Mouse (Mus musculus): ENCODE data around the gene Vsx2. TPM values are rescaled to one million over a fixed set of nuclear protein-coding genes. Genes with fewer than 3 reads are reported as not detected.
"Not testable (repeated sequence)": the region's sequence is repeated elsewhere in the genome, so short reads cannot be mapped to it uniquely, and the experiment has no call there.

The Vsx2 gene
- not detected in 2 replicates for total RNA-seq (2017)

DNA sequence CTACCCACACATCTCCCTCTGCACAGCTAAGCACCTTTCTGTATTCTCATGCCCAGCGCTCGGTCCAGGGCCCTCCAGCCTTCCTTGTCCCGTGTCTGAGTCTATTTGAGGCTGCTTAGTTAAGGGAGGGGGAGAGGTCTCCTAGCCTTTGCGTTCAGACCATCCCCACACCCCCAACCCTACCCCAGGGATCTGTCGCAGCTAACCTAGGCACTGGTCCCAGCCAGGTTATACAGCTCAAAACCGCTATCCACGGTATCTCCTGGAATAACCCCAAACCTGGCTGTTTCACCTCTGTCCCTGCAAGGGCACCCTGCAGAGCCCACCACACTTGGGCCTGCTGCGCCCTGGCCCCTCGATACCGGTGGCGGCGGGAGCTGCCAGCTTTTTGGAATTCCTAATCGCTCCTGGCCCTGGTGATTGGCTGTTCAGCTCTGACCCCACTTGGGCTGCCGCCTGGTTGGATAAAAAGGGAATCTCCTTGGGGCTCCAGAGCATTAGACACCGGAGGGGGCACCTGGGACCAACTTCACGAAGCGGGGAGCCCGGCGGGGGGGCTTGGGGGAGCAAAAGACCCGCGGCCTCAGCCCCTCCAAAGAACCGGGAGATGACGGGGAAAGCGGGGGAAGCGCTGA lies at the start of gene Vsx2:
Gene Vsx2, plus strand, starts transcription at position 427 of the 635 bp plus-strand sequence.
- no peak for ATAC-seq (replicated peaks in 1 of 2; ENCODE audit: insufficient read depth in 1 of 2, low FRiP score in 2 of 2, low TSS enrichment in 1 of 2, low read depth in 1 of 2, poor library complexity in 2 of 2, severe bottlenecking in 2 of 2)

DNA sequence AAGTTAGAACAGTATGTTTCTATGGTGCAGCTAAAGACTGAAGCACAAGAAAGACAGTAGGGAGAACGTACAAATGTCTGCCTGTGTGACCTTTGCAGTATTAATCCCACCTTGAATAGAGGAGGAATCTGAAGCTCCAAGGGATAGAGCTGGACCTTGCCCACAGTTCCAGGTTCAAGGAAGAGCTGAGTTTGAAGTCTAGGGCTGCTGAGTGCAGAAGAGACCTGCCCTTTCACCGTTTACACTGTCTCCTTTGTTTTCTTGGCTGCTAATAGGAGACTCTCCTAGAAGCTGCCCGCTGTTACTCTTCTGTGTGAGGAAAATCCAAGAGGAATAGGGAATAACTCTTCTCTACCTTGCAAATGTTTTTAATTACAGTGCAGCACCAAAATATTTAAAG lies 45.8 kb upstream of the Vsx2 start:
- ATAC-seq (replicated peaks in 1 of 2; ENCODE audit: insufficient read depth in 1 of 2, low FRiP score in 2 of 2, low TSS enrichment in 1 of 2, low read depth in 1 of 2, poor library complexity in 2 of 2, severe bottlenecking in 2 of 2) = no peak

DNA sequence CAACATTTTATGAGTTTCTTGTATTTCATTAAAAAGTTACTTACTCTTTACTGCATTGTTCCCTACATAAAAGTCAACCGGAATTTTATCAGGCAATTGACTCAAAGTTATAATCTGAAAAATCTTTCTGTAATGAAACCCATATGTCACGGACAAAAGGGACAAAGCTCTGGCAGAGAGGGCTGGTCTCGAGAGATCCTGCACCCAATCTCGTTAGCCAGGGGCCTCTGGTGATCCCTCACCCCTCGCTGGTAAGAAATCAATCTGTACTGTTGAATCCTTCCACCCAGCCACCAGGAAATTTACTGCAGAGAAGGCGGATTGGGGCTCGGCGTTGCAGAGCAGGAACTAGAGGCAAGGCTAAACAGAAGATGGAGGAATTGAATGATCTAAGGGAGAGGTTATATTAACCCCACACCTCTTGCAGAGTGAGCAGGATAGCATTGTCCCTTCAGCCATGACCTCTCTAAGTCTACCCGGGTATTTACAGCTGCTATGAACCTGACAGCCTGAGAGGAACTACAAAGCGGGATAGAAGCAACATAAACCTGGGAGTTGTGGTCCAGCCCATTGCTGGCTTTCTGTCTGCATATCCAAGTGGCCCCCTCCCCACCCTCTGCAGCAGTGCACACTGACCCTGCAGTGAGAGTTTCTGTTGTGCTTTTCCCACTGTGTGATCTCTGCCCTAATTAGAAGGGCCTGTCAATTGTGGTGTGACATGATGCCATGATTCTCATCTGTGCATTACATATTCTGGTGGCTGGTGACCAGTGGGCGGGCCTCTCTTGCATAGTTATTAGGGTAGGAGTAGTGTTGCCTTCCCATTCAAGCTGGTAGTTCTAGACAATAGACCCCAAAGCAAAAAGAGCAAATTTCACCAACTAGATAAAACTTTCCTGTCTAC lies 45.2 kb upstream of the Vsx2 start:
- no peak for ATAC-seq (replicated peaks in 1 of 2; ENCODE audit: insufficient read depth in 1 of 2, low FRiP score in 2 of 2, low TSS enrichment in 1 of 2, low read depth in 1 of 2, poor library complexity in 2 of 2, severe bottlenecking in 2 of 2)

DNA sequence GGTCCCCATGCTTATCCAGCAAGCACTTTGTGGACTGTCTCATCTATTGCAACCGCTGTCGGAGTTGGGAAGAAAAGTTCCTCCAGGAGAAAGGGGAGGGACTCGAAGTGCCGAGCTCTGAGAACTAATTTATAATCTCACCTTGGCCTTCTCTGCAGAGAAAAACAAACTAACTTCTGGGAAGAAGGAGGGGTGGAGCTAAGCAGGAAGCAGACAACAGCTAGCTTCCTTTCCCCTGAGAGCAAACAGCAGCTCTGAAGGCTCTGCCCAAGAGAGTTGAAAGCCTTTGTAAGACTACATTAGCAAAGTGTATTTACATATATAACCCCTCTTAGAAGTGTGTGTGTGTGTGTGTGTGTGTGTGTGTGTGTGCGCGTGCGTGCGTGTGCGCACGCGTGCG lies 44.1 kb upstream of the Vsx2 start:
- ATAC-seq (replicated peaks in 1 of 2; ENCODE audit: insufficient read depth in 1 of 2, low FRiP score in 2 of 2, low TSS enrichment in 1 of 2, low read depth in 1 of 2, poor library complexity in 2 of 2, severe bottlenecking in 2 of 2) = no peak; a peak in 1 of 4 replicates

DNA sequence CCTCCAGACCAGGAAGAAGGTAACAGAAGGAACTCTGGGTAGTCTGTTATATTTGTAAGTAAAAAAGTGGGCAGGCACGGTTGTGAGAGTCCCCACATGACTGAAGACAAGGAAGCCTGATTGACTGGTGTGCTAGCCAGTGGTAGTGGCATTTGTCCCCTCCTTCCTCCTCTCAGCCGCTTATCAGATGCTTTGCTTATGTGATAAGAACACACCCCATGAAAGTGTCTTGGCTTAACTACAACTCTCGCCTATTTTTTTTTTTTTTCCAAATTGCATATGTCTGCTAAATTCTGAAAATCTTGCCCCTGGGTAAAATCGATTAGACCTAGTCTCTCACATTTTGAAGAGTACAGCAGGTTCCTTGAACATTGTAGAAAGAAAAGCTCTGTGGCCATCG lies 39.1 kb upstream of the Vsx2 start:
- ATAC-seq (replicated peaks in 1 of 2; ENCODE audit: insufficient read depth in 1 of 2, low FRiP score in 2 of 2, low TSS enrichment in 1 of 2, low read depth in 1 of 2, poor library complexity in 2 of 2, severe bottlenecking in 2 of 2) = no peak

DNA sequence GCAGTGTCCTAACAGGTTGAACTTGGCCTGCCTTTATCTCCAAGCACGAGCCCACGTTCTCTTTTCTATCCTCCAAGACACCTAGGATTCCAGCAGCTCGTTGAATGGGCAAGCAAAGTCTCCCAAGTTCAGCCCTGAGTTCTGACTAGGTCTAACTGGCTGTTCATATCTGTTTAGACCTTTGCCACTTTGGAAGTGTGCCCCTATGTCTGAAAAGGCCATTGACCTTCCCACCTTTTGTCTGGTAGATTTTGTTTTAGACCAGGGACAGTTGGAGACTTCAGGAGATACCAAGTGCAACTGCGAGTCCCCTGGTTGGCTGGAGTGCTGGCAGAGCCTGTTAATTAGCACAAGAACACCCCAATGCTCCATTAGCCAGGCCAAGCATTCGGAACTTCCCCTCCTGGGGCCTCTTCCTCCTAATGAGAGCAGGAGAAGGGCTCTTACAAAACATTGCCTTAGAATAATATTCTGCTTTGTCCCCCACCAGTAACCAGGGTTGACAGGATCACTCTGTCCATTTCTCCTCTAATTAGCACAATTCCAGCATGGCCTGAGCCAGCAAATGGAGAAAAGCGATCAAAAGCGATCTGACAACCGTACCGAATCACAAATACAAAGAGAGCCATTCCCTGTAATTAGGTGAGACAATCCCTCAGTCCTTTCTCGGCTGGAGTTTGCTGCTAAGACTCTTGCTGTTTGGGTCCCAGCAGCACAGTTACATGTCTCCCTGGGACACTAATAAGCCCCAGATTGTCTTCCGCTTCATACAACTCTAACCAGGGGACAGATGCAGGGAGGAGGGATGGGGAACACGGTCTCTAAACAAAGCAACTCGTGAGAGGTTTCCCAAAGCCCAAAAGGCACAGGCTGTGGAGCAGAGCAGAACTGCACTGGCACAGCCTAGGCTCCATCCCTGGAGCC lies 37.4 kb upstream of the Vsx2 start:
- ATAC-seq (replicated peaks in 1 of 2; ENCODE audit: insufficient read depth in 1 of 2, low FRiP score in 2 of 2, low TSS enrichment in 1 of 2, low read depth in 1 of 2, poor library complexity in 2 of 2, severe bottlenecking in 2 of 2) = no peak

DNA sequence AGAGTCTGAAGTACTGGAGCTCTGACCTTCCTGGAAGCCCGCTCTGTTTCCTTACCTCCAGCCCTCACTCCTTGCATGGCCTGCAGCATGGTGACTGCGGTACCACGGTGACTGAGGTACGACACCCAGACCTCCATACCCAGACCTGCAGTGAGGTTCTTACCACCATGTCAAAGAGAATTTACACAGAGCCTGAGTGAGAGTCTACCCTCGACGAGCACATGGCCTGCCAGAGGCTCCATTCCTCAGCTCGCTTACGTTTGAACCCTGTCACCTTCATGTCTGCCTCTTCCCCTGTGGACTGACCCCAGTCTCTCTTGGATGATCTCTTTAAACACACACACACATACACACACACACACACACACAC lies 36.7 kb upstream of the Vsx2 start:
- ATAC-seq (replicated peaks in 1 of 2; ENCODE audit: insufficient read depth in 1 of 2, low FRiP score in 2 of 2, low TSS enrichment in 1 of 2, low read depth in 1 of 2, poor library complexity in 2 of 2, severe bottlenecking in 2 of 2) = no peak

DNA sequence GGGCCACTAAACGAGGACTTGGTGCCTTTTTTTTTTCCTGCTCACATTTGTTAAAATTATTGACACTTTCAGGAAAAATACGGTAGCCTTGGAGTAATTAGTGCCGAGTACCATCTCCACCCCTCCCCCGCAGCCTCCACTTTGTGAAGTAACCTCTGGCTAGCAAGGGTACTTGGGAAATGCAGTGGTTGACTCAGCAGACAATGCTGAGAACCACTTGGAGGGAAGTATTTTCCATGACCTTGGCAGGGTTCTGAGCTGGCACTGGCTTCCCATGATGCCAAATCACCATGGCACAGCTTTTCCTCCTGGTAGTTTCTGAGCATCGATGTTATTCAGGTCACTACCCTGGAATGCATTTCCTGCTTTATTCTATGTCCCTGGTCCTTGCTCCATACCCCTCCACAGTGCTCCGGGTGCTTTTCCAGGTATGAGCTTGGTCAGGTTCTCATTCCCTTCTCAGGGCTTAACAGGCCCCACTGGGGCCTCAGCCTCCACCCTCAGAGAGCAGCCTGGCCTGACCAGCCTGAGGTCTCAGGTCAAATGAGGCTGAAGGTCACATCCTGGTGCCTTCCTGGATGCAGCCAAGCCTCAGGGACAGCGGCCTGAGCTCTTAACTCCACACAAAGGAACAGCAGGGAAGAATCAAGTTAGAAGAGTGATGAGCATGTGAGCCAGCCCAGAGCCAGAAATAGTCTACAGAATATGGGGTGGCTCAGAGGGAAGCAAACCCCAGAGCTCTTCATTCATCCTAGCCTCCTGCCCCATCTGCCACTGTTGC lies 35.7 kb upstream of the Vsx2 start:
- no peak for ATAC-seq (replicated peaks in 1 of 2; ENCODE audit: insufficient read depth in 1 of 2, low FRiP score in 2 of 2, low TSS enrichment in 1 of 2, low read depth in 1 of 2, poor library complexity in 2 of 2, severe bottlenecking in 2 of 2)

DNA sequence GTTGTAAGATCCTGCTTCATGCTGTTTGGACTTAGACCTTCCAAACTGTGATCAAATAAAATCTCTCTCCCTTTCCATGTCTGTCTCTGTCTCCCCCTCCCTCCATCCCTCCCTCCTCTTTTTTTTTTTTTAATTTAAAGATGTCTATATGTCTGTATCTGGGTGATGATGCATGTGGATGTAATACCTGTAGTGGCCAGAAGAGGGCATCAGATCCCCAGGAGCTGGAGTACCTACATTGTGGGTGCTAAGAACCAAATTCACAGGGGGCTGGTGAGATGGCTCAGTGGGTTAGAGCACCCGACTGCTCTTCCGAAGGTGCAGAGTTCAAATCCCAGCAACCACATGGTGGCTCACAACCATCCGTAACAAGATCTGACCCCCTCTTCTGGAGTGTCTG lies 30.0 kb upstream of the Vsx2 start:
- not testable (repeated sequence) for ATAC-seq (replicated peaks in 1 of 2; ENCODE audit: insufficient read depth in 1 of 2, low FRiP score in 2 of 2, low TSS enrichment in 1 of 2, low read depth in 1 of 2, poor library complexity in 2 of 2, severe bottlenecking in 2 of 2)

DNA sequence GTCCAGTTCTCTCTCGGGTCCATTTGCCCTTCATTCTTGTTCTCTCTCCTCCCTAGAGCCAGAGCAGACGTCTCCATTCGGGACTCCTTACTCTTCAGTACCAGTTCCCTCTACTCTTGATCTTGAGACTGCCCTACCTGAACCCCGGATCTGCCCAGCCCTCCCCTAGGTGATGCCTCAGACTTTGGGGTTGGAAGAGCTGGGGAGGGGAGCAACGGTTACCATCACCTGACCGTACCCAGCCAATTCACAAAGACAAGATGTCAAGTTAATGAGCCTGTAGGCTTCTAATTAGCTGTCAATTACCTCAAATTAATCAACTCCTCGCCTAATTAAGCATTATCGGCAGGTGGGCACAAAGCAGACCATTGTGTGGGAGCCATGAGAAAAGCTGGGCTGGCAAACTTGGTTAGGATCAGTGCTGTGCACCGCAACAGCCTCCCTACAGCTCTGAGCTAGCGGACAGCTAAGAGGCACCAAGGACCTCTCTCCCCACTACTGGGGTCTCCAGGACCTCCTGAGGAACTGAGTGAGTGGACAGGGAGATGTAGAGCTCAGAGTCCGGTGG lies 28.1 kb upstream of the Vsx2 start:
- no peak for ATAC-seq (replicated peaks in 1 of 2; ENCODE audit: insufficient read depth in 1 of 2, low FRiP score in 2 of 2, low TSS enrichment in 1 of 2, low read depth in 1 of 2, poor library complexity in 2 of 2, severe bottlenecking in 2 of 2)

DNA sequence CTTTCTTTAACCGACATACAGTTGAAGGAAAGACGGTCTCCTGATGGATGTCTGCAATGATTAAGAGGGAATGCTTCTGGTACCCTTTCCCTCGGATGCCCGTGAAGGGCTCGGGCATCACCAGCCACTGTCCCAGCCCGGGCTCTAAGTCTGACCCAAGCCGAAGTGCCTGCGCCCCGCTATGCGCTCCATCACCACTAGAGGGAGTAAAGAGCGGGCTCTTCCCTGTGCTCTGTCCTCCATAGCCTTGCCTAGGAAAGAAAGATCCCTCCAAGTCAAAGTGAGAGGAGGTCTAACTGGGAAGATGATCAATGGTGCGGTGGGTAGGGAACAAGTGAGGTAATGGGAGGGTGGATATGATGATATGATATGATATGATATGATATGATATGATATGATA lies 23.5 kb upstream of the Vsx2 start:
- ATAC-seq (replicated peaks in 1 of 2; ENCODE audit: insufficient read depth in 1 of 2, low FRiP score in 2 of 2, low TSS enrichment in 1 of 2, low read depth in 1 of 2, poor library complexity in 2 of 2, severe bottlenecking in 2 of 2) = peak; percentile 56 to 80; a peak in 2 of 4 replicates

DNA sequence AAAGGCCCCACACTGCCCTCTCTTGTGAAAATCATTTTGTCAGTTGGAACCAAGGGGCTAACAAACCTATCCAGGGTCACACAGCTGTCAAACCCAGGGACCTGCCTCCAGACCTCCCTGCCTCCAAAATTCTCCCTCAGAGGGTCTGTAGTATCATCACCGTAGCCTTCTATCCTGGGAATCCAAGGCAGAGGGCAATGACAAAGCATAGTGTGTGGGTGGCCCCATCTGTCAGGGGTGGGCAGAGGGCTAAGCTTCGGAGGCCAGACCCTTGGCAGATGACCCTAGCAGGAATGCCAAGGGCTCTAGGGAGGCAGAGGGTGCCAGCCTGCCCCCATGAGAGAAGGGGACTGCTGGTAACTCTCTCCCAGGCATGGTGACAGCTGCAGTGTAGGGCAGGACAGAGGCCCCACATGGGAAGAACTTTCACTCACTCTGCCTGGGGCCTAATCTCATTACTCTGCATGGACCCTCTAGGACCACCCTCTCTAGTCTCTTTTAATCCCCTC lies 22.9 kb upstream of the Vsx2 start:
- ATAC-seq (replicated peaks in 1 of 2; ENCODE audit: insufficient read depth in 1 of 2, low FRiP score in 2 of 2, low TSS enrichment in 1 of 2, low read depth in 1 of 2, poor library complexity in 2 of 2, severe bottlenecking in 2 of 2) = no peak

DNA sequence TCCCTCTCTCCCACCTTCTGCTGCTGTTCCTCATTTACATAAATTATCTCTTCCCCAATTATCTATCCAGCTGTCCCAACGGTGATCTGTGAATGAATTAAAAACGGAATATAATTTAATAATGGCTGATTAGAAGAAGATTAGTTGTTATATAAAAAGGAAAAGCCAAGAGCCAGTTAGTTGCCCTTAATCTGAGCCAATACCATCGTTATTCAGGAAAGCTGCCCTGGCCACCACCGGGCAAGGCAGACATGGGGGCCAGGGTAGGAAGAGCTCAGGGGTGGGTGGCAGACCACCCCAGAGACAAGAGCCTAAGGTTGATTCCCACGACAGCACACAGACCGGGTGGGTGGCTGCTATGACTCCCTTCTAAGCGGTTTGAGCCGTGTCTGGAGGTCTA lies 21.3 kb upstream of the Vsx2 start:
- no peak for ATAC-seq (replicated peaks in 1 of 2; ENCODE audit: insufficient read depth in 1 of 2, low FRiP score in 2 of 2, low TSS enrichment in 1 of 2, low read depth in 1 of 2, poor library complexity in 2 of 2, severe bottlenecking in 2 of 2)

DNA sequence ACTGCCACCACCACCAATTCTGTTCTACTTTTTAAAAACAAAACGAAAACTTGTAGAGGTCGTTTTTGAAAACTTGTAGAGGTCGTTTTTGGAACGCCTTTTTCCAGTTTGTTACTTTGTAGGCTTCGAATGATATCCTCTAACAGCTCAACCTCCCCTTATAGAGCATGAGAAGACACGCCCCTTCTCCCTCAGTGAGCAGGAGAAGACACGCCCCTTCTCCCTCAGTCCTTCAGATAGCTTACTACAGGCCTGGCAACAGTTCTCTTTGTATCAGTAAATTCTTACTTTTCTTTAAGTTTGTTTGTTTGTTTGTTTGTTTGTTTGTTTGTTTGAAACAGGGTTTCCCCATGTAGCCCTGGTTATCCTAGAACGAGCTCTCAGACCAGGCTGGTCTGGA lies 14.3 kb upstream of the Vsx2 start:
- ATAC-seq (replicated peaks in 1 of 2; ENCODE audit: insufficient read depth in 1 of 2, low FRiP score in 2 of 2, low TSS enrichment in 1 of 2, low read depth in 1 of 2, poor library complexity in 2 of 2, severe bottlenecking in 2 of 2) = no peak

DNA sequence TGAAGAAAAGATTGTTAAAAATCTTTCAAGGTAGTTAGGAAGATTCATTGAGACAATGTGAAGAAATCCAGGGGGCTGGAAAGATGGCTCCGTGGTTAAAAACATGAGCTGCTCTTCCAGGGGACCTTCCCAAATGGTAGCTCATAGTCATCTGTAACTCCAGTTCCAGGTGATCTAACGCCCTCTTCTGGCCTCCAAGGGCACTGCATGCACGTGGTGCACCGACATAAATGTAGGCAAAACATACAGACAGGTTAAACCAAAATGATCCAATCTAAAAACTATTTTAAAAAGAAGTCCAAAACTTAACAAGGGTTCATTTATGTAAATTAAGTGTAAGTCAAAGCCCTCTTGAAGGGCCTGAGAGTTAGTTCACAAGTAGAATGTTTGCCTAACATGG lies 7.0 kb upstream of the Vsx2 start:
- no peak for ATAC-seq (replicated peaks in 1 of 2; ENCODE audit: insufficient read depth in 1 of 2, low FRiP score in 2 of 2, low TSS enrichment in 1 of 2, low read depth in 1 of 2, poor library complexity in 2 of 2, severe bottlenecking in 2 of 2)

DNA sequence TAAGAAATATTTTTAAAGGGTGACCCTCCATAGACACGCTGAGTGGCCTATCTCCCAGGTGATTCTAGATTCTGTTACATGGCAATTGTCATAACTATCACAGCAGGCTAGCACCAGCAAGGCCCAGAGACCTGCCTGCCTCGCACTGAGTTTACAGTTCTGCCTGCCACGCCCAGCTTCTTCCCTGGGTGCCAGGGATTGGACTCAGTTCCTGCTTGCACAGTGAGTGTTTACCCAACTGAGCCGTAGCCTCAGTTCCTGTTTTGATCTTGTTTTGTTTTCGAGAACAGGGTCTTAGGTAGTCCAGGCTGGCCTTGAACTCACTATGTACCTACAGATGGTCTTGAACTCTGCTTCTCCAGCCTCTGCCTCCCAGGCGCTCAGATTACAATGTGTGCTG lies 2.0 kb upstream of the Vsx2 start:
- no peak for ATAC-seq (replicated peaks in 1 of 2; ENCODE audit: insufficient read depth in 1 of 2, low FRiP score in 2 of 2, low TSS enrichment in 1 of 2, low read depth in 1 of 2, poor library complexity in 2 of 2, severe bottlenecking in 2 of 2)
